Mouse (Mus musculus) limb, embryonic 13.5 days (tissue): ENCODE measurements at regions not wholly inside any gene's neighbourhood (a gene's known extent, or its start where the extent isn't known, plus 50 kb on each side); places are given as distances from the start of the nearest gene placed in this dataset.

ENCODE experiments used
- ATAC-seq: fragments of 200-750 bp; cut with Nextera tagmentation; 2 replicates; pipeline ENCODE4 v1.8.0; 2017; ENCODE audit warnings: low read depth, moderate number of reproducible peaks, moderate TSS enrichment; ENCODE audit not compliant: low FRiP score
- H3K27ac ChIP-seq: fragments of 300-500 bp; sonication (generic); 2 replicates; pipeline ENCODE4 v1.5.1; 2015; ENCODE audit warnings: inconsistent platforms, mild to moderate bottlenecking, moderate library complexity
- H3K27me3 ChIP-seq: fragments of 300-500 bp; sonication (generic); 2 replicates; pipeline ENCODE4 v1.6.1; 2015; ENCODE audit warnings: mild to moderate bottlenecking, inconsistent platforms
- H3K36me3 ChIP-seq: fragments of 300-500 bp; sonication (generic); 2 replicates; pipeline ENCODE4 v1.6.1; 2015; ENCODE audit warnings: inconsistent platforms, mild to moderate bottlenecking, moderate library complexity
- H3K4me1 ChIP-seq: fragments of 300-500 bp; sonication (generic); 2 replicates; pipeline ENCODE4 v1.6.1; 2015; ENCODE audit warnings: inconsistent platforms
- H3K4me2 ChIP-seq: fragments of 300-500 bp; sonication (generic); replicated peaks from 2 replicates; pipeline ENCODE4 v1.6.1; 2015; ENCODE audit warnings: inconsistent platforms, mild to moderate bottlenecking, moderate library complexity
- H3K4me3 ChIP-seq: fragments of 300-500 bp; sonication (generic); 2 replicates; pipeline ENCODE4 v1.5.1; 2015; ENCODE audit warnings: moderate library complexity, mild to moderate bottlenecking, inconsistent platforms
- H3K9ac ChIP-seq: fragments of 300-500 bp; sonication (generic); 2 replicates; pipeline ENCODE4 v1.6.1; 2015; ENCODE audit warnings: mild to moderate bottlenecking, inconsistent platforms
- H3K9me3 ChIP-seq: fragments of 300-500 bp; sonication (generic); 2 replicates; pipeline ENCODE4 v1.6.1; 2016; ENCODE audit warnings: inconsistent platforms
- WGBS: fragments of 180-500 bp; shearing (Covaris S2); methylation state at CpG from one replicate; pipeline ENCODE4 v1.1.7; 2015; 5-methylcytosine and 5-hydroxymethylcytosine counted together

GRCm38 (mm10) chr1:153997201-153998181 lies 97.5 kb upstream of the Teddm2 start:
- 75% methylated on average over 15 of the region's 15 CpGs for WGBS
- H3K9ac ChIP-seq: no peak overlapping the region
- H3K36me3 ChIP-seq: no peaks in the 10 kb centered on the region
- no peaks in the 10 kb centered on the region for H3K27me3 ChIP-seq
- ATAC-seq: no peak
- 0 out of 2 replicates have a peak, but pooled peaks cover 4% of the 10 kb centered on the region for H3K4me1 ChIP-seq
- H3K4me2 ChIP-seq: no peak overlapping the region
- H3K9me3 ChIP-seq: 0 out of 2 replicates have a peak, but pooled peaks cover 7% of the 10 kb centered on the region
- no peak overlapping the region for H3K27ac ChIP-seq
- no peak overlapping the region for H3K4me3 ChIP-seq

- 75% methylated on average over 6 of the region's 6 CpGs for WGBS
- no peaks in the 10 kb centered on the region for H3K27me3 ChIP-seq
- H3K4me1 ChIP-seq: 0 out of 2 replicates have a peak, but pooled peaks cover 4% of the 10 kb centered on the region
- no peak overlapping the region for H3K4me2 ChIP-seq
- ATAC-seq: no peak
- no peaks in the 10 kb centered on the region for H3K36me3 ChIP-seq
- H3K9me3 ChIP-seq: no peaks in the 10 kb centered on the region
- no peak overlapping the region for H3K9ac ChIP-seq
- H3K4me3 ChIP-seq: no peak overlapping the region
- H3K27ac ChIP-seq: no peak overlapping the region
Observed at GRCm38 (mm10) chr1:153999776-154000175, 99.7 kb upstream of the Teddm2 start.

- Histone ChIP-seq H3K9me3 (no peaks in the 10 kb centered on the region), H3K27me3 (no peaks in the 10 kb centered on the region), H3K36me3 (no peaks in the 10 kb centered on the region), H3K4me2 (no peak overlapping the region), H3K9ac (no peak overlapping the region), H3K4me1 (peaks cover 6% of the 10 kb centered on the region), H3K4me3 (no peak overlapping the region), H3K27ac (no peak overlapping the region)
- WGBS: 79% methylated on average over 7 of the region's 7 CpGs
- ATAC-seq: no peak
Observed at GRCm38 (mm10) chr1:154003669-154004068, 103.6 kb upstream of the Teddm2 start.

- no peak overlapping the region for H3K4me3 ChIP-seq
- 90% methylated on average over 4 of the region's 4 CpGs for WGBS
- H3K27me3 ChIP-seq: no peaks in the 10 kb centered on the region
- H3K4me2 ChIP-seq: no peak overlapping the region
- no peaks in the 10 kb centered on the region for H3K9me3 ChIP-seq
- H3K4me1 ChIP-seq: peaks cover 14% of the 10 kb centered on the region
- H3K9ac ChIP-seq: no peak overlapping the region
- no peaks in the 10 kb centered on the region for H3K36me3 ChIP-seq
- H3K27ac ChIP-seq: no peak overlapping the region
- ATAC-seq: no peak
Observed at GRCm38 (mm10) chr1:154004647-154005046, 104.6 kb upstream of the Teddm2 start.

- H3K4me1 ChIP-seq: peaks cover 14% of the 10 kb centered on the region
- no peaks in the 10 kb centered on the region for H3K27me3 ChIP-seq
- 86% methylated on average over 13 of the region's 13 CpGs for WGBS
- no peak overlapping the region for H3K4me3 ChIP-seq
- no peak for ATAC-seq
- H3K36me3 ChIP-seq: no peaks in the 10 kb centered on the region
- H3K27ac ChIP-seq: no peak overlapping the region
- no peak overlapping the region for H3K9ac ChIP-seq
- H3K4me2 ChIP-seq: no peak overlapping the region
- no peaks in the 10 kb centered on the region for H3K9me3 ChIP-seq
Observed at GRCm38 (mm10) chr1:154006055-154006454, 106.0 kb upstream of the Teddm2 start.

- H3K27me3 ChIP-seq: no peaks in the 10 kb centered on the region
- no peak overlapping the region for H3K4me3 ChIP-seq
- no peak overlapping the region for H3K27ac ChIP-seq
- WGBS: 91% methylated on average over 3 of the region's 3 CpGs
- H3K36me3 ChIP-seq: no peaks in the 10 kb centered on the region
- no peak for ATAC-seq
- H3K9me3 ChIP-seq: no peaks in the 10 kb centered on the region
- H3K4me2 ChIP-seq: no peak overlapping the region
- H3K9ac ChIP-seq: no peak overlapping the region
- H3K4me1 ChIP-seq: peaks cover 14% of the 10 kb centered on the region
Observed at GRCm38 (mm10) chr1:154007440-154007839, 107.4 kb upstream of the Teddm2 start.

- H3K9me3 ChIP-seq: no peaks in the 10 kb centered on the region
- H3K9ac ChIP-seq: no peak overlapping the region
- H3K4me2 ChIP-seq: 0 out of 2 replicates have a peak overlapping the region, but pooled peaks have one; percentile 4
- peak; percentile 84 for ATAC-seq
- H3K4me1 ChIP-seq: peaks cover 14% of the 10 kb centered on the region
- H3K27ac ChIP-seq: peak overlapping the region; percentile 10; the same call in 1 of the 2 replicates
- H3K36me3 ChIP-seq: no peaks in the 10 kb centered on the region
- H3K4me3 ChIP-seq: no peak overlapping the region
- H3K27me3 ChIP-seq: no peaks in the 10 kb centered on the region
- WGBS: 63% methylated on average over 11 of the region's 11 CpGs
Observed at GRCm38 (mm10) chr1:154008593-154009310, 108.7 kb upstream of the Teddm2 start.

GRCm38 (mm10) chr1:154010681-154011080 lies 110.7 kb upstream of the Teddm2 start:
- WGBS: 84% methylated on average over 4 of the region's 4 CpGs
- H3K27ac ChIP-seq: no peak overlapping the region
- no peak overlapping the region for H3K4me3 ChIP-seq
- no peak for ATAC-seq
- H3K4me2 ChIP-seq: no peak overlapping the region
- H3K9me3 ChIP-seq: no peaks in the 10 kb centered on the region
- H3K27me3 ChIP-seq: no peaks in the 10 kb centered on the region
- H3K36me3 ChIP-seq: no peaks in the 10 kb centered on the region
- H3K9ac ChIP-seq: no peak overlapping the region
- peaks cover 14% of the 10 kb centered on the region for H3K4me1 ChIP-seq

GRCm38 (mm10) chr1:154016516-154016915 lies 116.5 kb upstream of the Teddm2 start:
- no peaks in the 10 kb centered on the region for H3K9me3 ChIP-seq
- ATAC-seq: no peak
- H3K9ac ChIP-seq: no peak overlapping the region
- H3K4me1 ChIP-seq: peaks cover 3% of the 10 kb centered on the region; the same call in 1 of the 2 replicates
- H3K27ac ChIP-seq: no peak overlapping the region
- H3K4me2 ChIP-seq: no peak overlapping the region
- H3K27me3 ChIP-seq: no peaks in the 10 kb centered on the region
- 47% methylated on average over 2 of the region's 2 CpGs for WGBS
- no peak overlapping the region for H3K4me3 ChIP-seq
- no peaks in the 10 kb centered on the region for H3K36me3 ChIP-seq

GRCm38 (mm10) chr1:154018241-154018640 lies 118.2 kb upstream of the Teddm2 start:
- ATAC-seq: no peak
- Histone ChIP-seq H3K4me3 (no peak overlapping the region), H3K27ac (no peak overlapping the region), H3K9me3 (no peaks in the 10 kb centered on the region), H3K4me2 (no peak overlapping the region), H3K4me1 (peaks cover 3% of the 10 kb centered on the region; the same call in 1 of the 2 replicates), H3K36me3 (no peaks in the 10 kb centered on the region), H3K9ac (no peak overlapping the region), H3K27me3 (no peaks in the 10 kb centered on the region)
- 75% methylated on average over 6 of the region's 6 CpGs for WGBS

- H3K27ac ChIP-seq: no peak overlapping the region
- ATAC-seq: no peak
- no peaks in the 10 kb centered on the region for H3K27me3 ChIP-seq
- H3K4me3 ChIP-seq: no peak overlapping the region
- no peak overlapping the region for H3K4me2 ChIP-seq
- no peaks in the 10 kb centered on the region for H3K36me3 ChIP-seq
- no peaks in the 10 kb centered on the region for H3K9me3 ChIP-seq
- H3K9ac ChIP-seq: no peak overlapping the region
- 52% methylated on average over 3 of the region's 3 CpGs for WGBS
- no peaks in the 10 kb centered on the region for H3K4me1 ChIP-seq
Observed at GRCm38 (mm10) chr1:154024301-154024700, 124.3 kb upstream of the Teddm2 start.

- H3K4me2 ChIP-seq: no peak overlapping the region
- H3K9ac ChIP-seq: no peak overlapping the region
- H3K9me3 ChIP-seq: no peaks in the 10 kb centered on the region
- H3K4me1 ChIP-seq: no peaks in the 10 kb centered on the region
- 85% methylated on average over 4 of the region's 4 CpGs for WGBS
- no peak overlapping the region for H3K27ac ChIP-seq
- no peaks in the 10 kb centered on the region for H3K36me3 ChIP-seq
- no peak overlapping the region for H3K4me3 ChIP-seq
- no peaks in the 10 kb centered on the region for H3K27me3 ChIP-seq
- no peak for ATAC-seq
Observed at GRCm38 (mm10) chr1:154027303-154027702, 127.3 kb upstream of the Teddm2 start.
